Mouse (Mus musculus): Measurements from ENCODE around the gene Olfr640. TPM values are rescaled to one million over a fixed set of nuclear protein-coding genes. Genes with fewer than 3 reads are reported as not detected.

The Olfr640 gene
- not detected for total RNA-seq (2023)

DNA sequence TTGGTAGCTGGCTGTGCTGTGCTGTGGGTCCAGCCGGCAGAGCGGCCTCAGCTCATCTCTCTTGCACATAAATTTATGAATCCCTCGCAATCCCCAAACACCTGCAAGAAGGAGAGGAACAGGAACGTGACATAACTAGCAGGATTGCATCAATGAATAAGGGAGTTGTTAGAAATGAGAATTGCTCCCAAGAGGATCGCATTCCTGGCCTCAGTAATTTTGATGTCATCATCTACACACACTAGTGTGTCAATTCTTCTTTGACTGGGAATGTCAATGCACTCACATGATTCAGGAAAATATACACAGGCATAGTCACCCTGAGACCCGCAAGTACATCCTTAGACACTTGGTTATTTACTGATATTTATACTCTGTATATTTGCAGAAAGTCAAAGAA is at the start of gene Olfr640:
TSS of gene Olfr640 (minus strand) at position 101 of the 400 bp plus-strand sequence.

GRCm38 (mm10) chr7:104071769-104072168 is 46.4 kb upstream of the Olfr640 start, which contains the start of gene Olfr644:
Olfr644 (minus strand) TSS chr7:104071869.

GRCm38 (mm10) chr7:104061345-104061744 is 36.0 kb upstream of the Olfr640 start, which contains the start of gene 4930516K23Rik:
4930516K23Rik (minus strand) TSS chr7:104061445.

DNA sequence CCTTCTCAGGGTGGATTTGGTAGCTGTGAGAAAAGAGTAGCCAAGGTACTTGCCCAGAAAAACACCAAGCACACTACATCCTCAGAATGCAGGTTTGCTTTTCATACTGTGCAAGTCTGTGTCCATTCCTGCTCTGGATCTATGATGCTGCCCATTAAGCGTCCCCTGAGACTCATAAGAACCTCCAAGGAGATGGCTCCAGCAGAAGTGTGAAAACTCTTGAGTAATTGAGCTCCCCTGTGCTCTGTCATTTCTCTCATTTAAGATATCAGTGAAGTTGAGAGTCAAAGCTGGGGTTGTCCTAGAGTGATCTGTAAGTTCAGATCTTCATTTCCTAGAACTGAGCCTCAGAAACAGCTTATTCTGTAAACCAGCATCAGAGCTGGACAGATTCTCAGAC is 27.2 kb upstream of the Olfr640 start, which contains the start of gene Olfr642:
TSS of gene Olfr642 (minus strand) at position 101 of the 400 bp plus-strand sequence.

DNA sequence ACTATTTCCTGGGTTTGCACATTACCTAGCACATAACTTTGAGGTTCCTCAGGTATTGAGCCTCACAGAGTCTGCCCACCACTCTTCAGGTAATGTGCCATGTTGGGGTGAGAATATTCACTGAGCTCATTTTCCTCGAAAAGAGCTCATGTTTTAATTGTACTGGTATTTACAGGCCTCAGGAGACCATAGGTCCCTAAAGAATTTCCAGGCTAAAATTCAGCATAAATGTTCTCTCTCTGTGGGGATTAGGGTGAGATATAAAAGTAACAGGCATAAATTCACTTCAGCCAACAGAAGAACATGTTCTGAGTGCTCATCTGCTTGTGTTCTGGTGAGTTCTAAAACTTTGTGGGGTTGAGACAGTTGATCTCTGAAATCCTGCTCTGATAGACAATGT is 9.8 kb upstream of the Olfr640 start, which contains the start of gene Olfr641:
TSS of gene Olfr641 (plus strand) at position 301 of the 400 bp plus-strand sequence.

DNA sequence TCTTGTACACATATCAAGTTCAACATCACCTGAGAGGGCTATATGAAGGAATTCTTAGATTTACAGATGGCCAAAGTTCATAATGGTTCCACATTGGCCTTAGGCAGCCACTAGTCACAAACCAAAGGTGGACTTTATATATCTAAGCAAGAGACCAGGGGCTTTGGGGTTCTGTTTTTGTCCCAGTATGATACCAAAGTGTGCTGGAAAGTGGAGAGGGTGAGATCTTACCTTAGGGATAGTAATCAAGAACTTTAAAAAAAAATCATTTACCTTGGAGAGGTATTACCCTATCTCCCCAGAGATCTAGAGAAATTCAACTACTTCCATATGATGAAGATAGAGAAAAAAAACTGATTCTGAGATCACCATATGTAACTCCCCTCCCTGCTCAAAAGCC is 8.2 kb downstream of the Olfr640 start, which contains the start of gene Olfr639:
TSS of gene Olfr639 (minus strand) at position 101 of the 400 bp plus-strand sequence.

DNA sequence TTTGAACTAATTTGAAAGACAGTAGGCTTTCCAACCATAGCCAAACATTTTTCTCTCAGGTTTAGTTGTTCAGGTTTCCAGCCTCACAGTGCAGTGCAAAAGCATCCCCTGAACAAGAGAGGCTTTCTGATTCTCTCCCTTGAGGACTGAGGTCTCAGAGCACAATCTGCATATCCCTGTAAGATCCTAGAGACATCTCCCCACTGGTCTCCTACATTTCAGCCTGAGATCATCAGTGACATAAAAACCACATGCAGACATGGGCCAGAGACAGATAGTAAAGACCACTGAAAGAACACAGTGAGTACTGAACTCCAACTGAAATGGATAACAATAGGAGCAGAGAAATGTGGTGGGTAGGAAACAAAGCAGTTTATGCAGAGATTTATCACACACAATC is 26.9 kb downstream of the Olfr640 start, which contains the start of gene Olfr638:
TSS of gene Olfr638 (plus strand) at position 301 of the 400 bp plus-strand sequence.

GRCm38 (mm10) chr7:103970852-103971251 is 54.5 kb downstream of the Olfr640 start, which contains the start of gene Olfr635:
Olfr635 (plus strand) TSS chr7:103971152.

Other genes with a start within 250 kb of the Olfr640 start
- not detected for gene Olfr68, start 245.9 kb downstream of the Olfr640 start, total RNA-seq (2023)
- not detected for gene Olfr67, start 233.8 kb downstream of the Olfr640 start, total RNA-seq (2023)
- gene Hbb-bt, start 211.6 kb downstream of the Olfr640 start, total RNA-seq (2023), result 10 to 100 TPM in 1 of 2 experiments, 1 to 10 TPM in 1; 1.7 to 18.8 TPM
- gene Hbb-bs, start 197.5 kb downstream of the Olfr640 start, total RNA-seq (2023), result 100 to 1,000 TPM in 1 of 2 experiments, 10 to 100 TPM in 1; 19.6 to 139 TPM
- gene Hbb-bh2, start 185.1 kb downstream of the Olfr640 start, total RNA-seq (2023), result not detected
- not detected for gene Hbb-bh1, start 182.4 kb downstream of the Olfr640 start, total RNA-seq (2023)
- not detected for gene Hbb-y, start 172.4 kb downstream of the Olfr640 start, total RNA-seq (2023)
- not detected for gene Olfr66, start 139.3 kb downstream of the Olfr640 start, total RNA-seq (2023)
- gene Olfr64, start 131.1 kb downstream of the Olfr640 start, total RNA-seq (2023), result not detected
- gene Olfr65, start 122.1 kb downstream of the Olfr640 start, total RNA-seq (2023), result not detected
- gene Olfr631, start 96.7 kb downstream of the Olfr640 start, total RNA-seq (2023), result not detected
- gene Olfr632, start 91.2 kb downstream of the Olfr640 start, total RNA-seq (2023), result not detected
- gene Olfr633, start 81.1 kb downstream of the Olfr640 start, total RNA-seq (2023), result not detected
- gene Olfr635, start 54.4 kb downstream of the Olfr640 start, total RNA-seq (2023), result not detected
- gene Olfr638, start 26.8 kb downstream of the Olfr640 start, total RNA-seq (2023), result not detected
- under 1 TPM; 0.09 to 0.10 TPM for gene Olfr639, start 8.3 kb downstream of the Olfr640 start, total RNA-seq (2023)
- gene Olfr641, start 9.9 kb upstream of the Olfr640 start, total RNA-seq (2023), result not detected
- gene Olfr642, start 27.1 kb upstream of the Olfr640 start, total RNA-seq (2023), result not detected
- not detected for gene 4930516K23Rik, start 35.9 kb upstream of the Olfr640 start, total RNA-seq (2023)
- gene Olfr644, start 46.3 kb upstream of the Olfr640 start, total RNA-seq (2023), result not detected
- not detected for gene Olfr645, start 59.9 kb upstream of the Olfr640 start, total RNA-seq (2023)
- under 1 TPM in 1 of 2 experiments, not detected in 1; 0.15 TPM for gene Olfr646, start 79.3 kb upstream of the Olfr640 start, total RNA-seq (2023)
- not detected for gene Ubqln5, start 104.3 kb upstream of the Olfr640 start, total RNA-seq (2023)
- not detected for gene Olfr643, start 111.8 kb upstream of the Olfr640 start, total RNA-seq (2023)
- not detected for gene Ubqln3, start 117.7 kb upstream of the Olfr640 start, total RNA-seq (2023)
- gene Ubqlnl, start 125.0 kb upstream of the Olfr640 start, total RNA-seq (2023), result not detected
- gene Olfm5, start 139.3 kb upstream of the Olfr640 start, total RNA-seq (2023), result not detected
- not detected for gene Olfr648, start 157.8 kb upstream of the Olfr640 start, total RNA-seq (2023)
- gene Olfr649, start 170.4 kb upstream of the Olfr640 start, total RNA-seq (2023), result not detected
- under 1 TPM; 0.24 to 0.39 TPM for gene Trim6, start 193.2 kb upstream of the Olfr640 start, total RNA-seq (2023)
- 10 to 100 TPM; 20.9 to 21.9 TPM for gene Trim34a, start 218.9 kb upstream of the Olfr640 start, total RNA-seq (2023)